In genomic region chr2:153417841-153418240, GRCm38 (mm10) we compare ENCODE assay signal across 17 mouse cellular contexts.
DNase-seq lines count a peak whose midpoint lies in the region; ATAC-seq and TF ChIP-seq lines count a peak whose summit lies in the region.
"Had no signal": no experiment of that assay in that cellular context is flagged by ENCODE, and none has a peak within 500 bp of the region (broad histone marks: within the 10 kb centered on the region; RNA-seq: fewer than 3 reads in every experiment).

No protein-coding gene starts in this region.

- peak; percentile 70 for DNase-seq in adrenal gland, adult 2 months
- DNase-seq in adrenal gland, postnatal 10 days, result no peak
- peak; percentile 48 to 54 for DNase-seq in adrenal gland, postnatal 36 days
- DNase-seq in adrenal gland, postnatal 25 days, result no peak
- no peak for DNase-seq in layer of hippocampus, adult 2 months (ENCODE audit: low spot score in 2 of 2)
- DNase-seq in layer of hippocampus, postnatal 36 days, result no peak
- no peak for DNase-seq in thymus, postnatal 14 days
- DNase-seq: cerebellum, adult 11-12 months; cerebellum, adult 2 months; cerebellum, adult 9-10 months had no signal

- TF ChIP-seq CTCF in layer of hippocampus, adult 2 months (conservative IDR thresholded peaks at IDR 0.05), result no peak

- H3K27ac ChIP-seq in layer of hippocampus, adult 2 months, result peak overlapping the region; percentile 74
- H3K27ac ChIP-seq: embryonic facial prominence, embryonic 10.5 days; embryonic facial prominence, embryonic 12.5 days; forebrain, embryonic 10.5 days; forebrain, embryonic 12.5 days had no signal

- H3K4me3 ChIP-seq in layer of hippocampus, adult 2 months, result no peak overlapping the region
- H3K4me3 ChIP-seq: embryonic facial prominence, embryonic 10.5 days; embryonic facial prominence, embryonic 12.5 days; forebrain, embryonic 10.5 days; forebrain, embryonic 12.5 days had no signal

- 0 out of 2 replicates have a peak, but pooled peaks have one; percentile 36 for ATAC-seq in erythroid progenitor cell, adult 5-6 weeks (replicated peaks; ENCODE audit: low FRiP score, poor library complexity, severe bottlenecking)
- ATAC-seq: activated CD4-positive, CD25-positive, alpha-beta regulatory T cell, adult 4 months; Patski had no signal

Comparison
In these comparisons a context has a peak if more than half of its experiments do, and no peak if none do; other contexts are left out.
1. DNase-seq: peak in adrenal gland, adult 2 months (single experiment) and adrenal gland, postnatal 36 days (2 of 2); none in adrenal gland, postnatal 10 days (single experiment), adrenal gland, postnatal 25 days (single experiment), layer of hippocampus, adult 2 months (0 of 2), layer of hippocampus, postnatal 36 days (0 of 2) and thymus, postnatal 14 days (single experiment).